Mouse (Mus musculus) T-helper 1 cell (primary cell): Measurements from ENCODE around the gene Tox2.

Source experiments
- in situ Hi-C: fragments of 300-600 bp; cut with MboI, MseI; formaldehyde crosslinking; loops from one replicate; pipeline ENCODE4 v1.15.1; 2025; ENCODE audit warnings: high pct_unique_total_duplicates

Tox2 gene

DNA sequence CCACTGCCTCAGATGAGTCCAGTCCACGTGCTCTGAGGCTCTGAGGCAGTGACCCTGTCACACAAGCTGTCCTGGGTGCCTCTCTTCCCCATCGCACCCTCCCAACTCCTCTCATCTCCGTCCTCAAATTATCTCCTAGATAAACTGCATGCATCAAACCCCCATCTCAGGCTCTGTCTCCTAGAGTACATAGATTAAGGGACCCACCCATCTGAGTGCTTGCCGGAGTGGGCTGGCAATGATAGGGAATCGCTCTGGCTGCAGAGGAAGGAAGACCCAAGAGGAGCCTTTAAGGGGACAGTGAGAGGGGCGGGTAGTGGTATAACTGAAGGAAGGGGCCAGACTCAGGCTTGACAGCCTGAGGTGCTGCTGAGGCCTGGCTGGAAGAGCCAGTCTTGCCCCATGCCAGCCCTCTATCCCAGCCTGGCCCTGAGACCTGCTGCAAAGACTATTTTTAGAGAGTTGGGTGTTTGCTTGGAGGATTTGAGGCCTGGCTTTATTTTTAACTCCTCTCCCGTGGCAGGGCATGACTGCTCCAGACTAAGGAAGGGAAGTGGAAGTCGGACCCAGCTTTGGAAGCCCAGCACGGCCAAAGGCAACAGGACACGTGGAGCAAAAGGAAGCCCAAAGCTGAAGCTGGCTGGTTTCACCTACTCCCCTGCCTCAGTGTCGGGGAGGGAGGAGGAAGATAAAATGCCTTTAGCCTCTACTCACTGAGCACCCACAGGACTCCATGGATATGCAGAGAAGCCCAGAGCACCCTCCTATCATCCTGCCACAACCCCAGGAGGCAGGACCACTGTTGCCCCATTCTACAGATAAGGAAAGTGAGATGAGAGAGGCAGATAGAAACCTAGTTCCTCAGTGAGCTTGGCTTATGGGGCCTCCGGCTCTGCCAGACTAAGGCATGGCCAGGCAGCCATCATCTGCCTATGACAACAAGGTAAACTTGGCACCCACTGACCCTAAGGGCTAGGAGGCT lies 160.3 kb downstream of the Tox2 start:
- in situ Hi-C loops: no loop called here

DNA sequence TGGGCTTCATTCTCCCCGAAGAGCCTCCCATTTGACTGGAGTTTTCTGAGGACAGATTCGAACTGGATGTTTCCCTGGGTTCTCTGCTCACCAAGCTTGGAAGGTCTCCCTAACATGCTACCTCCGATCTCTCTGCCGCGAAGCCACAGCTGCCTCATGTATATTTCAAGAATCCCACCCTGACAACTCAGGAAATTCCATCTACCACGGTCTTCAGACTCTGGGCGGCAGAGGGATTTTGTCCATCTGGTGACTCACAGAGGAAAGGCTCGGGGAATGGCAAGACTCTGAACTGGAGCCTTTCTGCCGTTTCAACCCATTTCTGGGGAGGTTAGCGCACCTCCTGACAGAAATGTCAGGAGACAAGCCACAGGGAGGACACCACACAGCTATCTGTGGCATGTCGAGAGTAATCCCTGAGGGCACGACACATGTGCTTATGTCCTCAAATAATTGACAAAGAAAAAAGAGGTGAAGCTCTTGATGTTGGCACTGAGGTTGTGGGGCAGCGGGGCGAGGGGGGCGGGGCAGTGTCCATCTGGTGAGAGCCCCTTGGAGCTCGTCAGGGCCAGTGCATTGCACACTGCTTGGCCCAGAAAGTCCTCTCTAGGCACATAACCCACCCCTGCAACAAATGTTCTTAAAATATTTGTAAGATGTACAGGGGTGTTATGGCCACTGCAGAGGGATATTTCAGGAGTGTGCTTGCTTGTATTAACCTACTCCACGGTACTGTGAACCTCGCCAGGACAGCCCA lies 162.0 kb downstream of the Tox2 start:
- in situ Hi-C loops: no loop called here

DNA sequence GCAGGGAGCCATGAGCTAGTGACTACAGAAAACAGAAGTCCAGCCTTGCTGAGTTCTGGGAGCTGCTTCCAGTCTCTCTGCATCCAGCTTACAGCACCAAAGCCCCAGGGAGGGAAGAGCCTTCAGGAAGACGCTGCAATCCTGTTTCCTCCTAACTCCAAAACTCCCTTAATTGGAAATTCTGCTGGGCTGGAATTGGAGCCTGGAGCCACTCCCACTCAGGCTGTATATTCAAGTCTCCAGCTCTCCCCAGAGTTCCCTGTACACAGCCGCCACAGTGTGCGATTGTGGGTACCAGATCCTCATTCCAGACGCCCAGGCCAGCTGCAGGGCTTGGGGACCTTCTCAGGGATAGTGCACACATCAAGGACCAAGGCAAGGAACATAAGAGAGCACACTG lies 167.2 kb downstream of the Tox2 start:
- in situ Hi-C loops: no loop called here

DNA sequence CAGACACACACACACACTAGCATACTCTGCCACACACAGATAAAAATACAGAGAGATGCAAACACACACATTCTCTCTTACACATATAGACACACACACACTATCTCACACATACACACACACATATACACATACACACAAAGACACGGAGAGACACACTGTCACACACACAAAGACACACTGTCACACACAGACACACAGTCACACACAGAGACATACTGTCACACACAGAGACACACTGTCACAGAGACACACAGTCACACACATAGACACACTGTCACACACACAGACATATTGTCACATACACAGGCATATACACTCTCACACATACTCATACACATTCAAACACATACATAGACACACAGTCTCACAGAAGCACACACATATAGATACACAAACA lies 169.7 kb downstream of the Tox2 start:
- in situ Hi-C loops: no loop called here
